Mouse (Mus musculus): ENCODE data around the gene Nhsl2. TPM values are rescaled to one million over a fixed set of nuclear protein-coding genes. Genes with fewer than 3 reads are reported as not detected.
"Not testable (repeated sequence)": the region's sequence is repeated elsewhere in the genome, so short reads cannot be mapped to it uniquely, and the experiment has no call there.

Nhsl2 gene
- polyA plus RNA-seq, 1 experiment = 0.81 TPM

DNA sequence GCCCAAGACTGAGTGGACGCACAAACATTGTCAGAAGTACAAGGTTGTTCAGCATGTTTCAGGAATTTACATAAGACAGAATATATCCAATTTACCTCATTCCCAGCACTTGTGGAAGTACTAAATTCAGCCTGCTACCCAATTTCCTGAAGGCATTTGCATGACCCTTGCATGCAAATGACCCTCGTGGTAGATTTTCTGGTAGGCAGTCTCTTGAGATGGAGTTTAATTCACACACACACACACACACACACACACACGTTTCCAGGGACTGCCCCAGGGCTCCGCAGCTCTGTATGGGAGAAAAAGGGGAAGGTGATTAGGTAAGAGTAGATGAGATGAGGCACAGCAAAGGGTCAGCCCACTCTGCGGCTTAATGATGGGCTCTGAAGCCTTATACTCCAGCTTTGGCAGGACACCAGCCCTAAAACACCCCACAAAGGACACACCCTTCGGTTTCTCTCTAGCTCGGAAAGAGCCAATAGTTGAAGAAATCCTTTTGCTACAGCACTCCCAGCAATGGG lies 245.3 kb downstream of the Nhsl2 start:
- H3K36me3 ChIP-seq (ENCODE audit: control insufficient read depth, insufficient read depth, low read length) = no peaks in the 10 kb centered on the region
- H3K27ac ChIP-seq (ENCODE audit: control insufficient read depth, insufficient read depth, low read length) = no peak overlapping the region
- no peak overlapping the region for H3K4me3 ChIP-seq (ENCODE audit: control insufficient read depth, insufficient read depth, low read length)
- H3K4me1 ChIP-seq (replicated peaks; ENCODE audit: control insufficient read depth, insufficient read depth, low read length) = no peaks in the 10 kb centered on the region
- no peak for TF ChIP-seq POLR2A (IDR thresholded peaks at IDR 0.05; ENCODE audit: control insufficient read depth, extremely low read depth, insufficient read depth, low read length, poor library complexity)
- TF ChIP-seq CTCF (IDR thresholded peaks at IDR 0.05; ENCODE audit: borderline replicate concordance, control insufficient read depth, extremely low read depth, insufficient read depth, low read length, poor library complexity) = no peak
- no peaks in the 10 kb centered on the region for H3K27me3 ChIP-seq (ENCODE audit: control insufficient read depth, insufficient read depth, low read length)
- DNase-seq = no peak
- WGBS = 40% methylated on average over 7 of the region's 7 CpGs

DNA sequence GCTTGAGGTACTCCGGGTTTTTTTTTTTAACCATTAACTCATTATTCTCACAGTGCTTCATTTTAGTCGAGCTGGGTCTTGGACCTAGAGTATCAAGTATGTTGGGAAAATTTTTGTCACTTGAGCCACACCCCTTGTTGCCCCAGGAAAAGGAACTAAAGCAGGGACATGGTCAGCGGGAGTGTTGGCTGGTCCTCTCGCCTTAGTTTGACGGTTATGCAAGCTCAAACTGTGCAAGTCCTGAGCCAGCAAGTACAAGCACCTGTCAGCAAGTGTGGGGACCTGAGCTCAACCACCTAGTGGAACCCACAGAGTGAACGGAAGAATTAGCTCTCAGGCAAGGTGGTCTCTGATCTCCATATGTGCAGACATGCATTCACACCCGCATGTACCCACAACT lies 252.7 kb downstream of the Nhsl2 start:
- no peak overlapping the region for H3K27ac ChIP-seq (ENCODE audit: control insufficient read depth, insufficient read depth, low read length)
- TF ChIP-seq CTCF (IDR thresholded peaks at IDR 0.05; ENCODE audit: borderline replicate concordance, control insufficient read depth, extremely low read depth, insufficient read depth, low read length, poor library complexity) (no peak), POLR2A (IDR thresholded peaks at IDR 0.05; ENCODE audit: control insufficient read depth, extremely low read depth, insufficient read depth, low read length, poor library complexity) (no peak)
- H3K36me3 ChIP-seq (ENCODE audit: control insufficient read depth, insufficient read depth, low read length) = no peaks in the 10 kb centered on the region
- DNase-seq = no peak
- no peaks in the 10 kb centered on the region for H3K27me3 ChIP-seq (ENCODE audit: control insufficient read depth, insufficient read depth, low read length)
- no peaks in the 10 kb centered on the region for H3K4me1 ChIP-seq (replicated peaks; ENCODE audit: control insufficient read depth, insufficient read depth, low read length)
- H3K4me3 ChIP-seq (ENCODE audit: control insufficient read depth, insufficient read depth, low read length) = no peak overlapping the region
- WGBS = 42% methylated on average over 7 of the region's 7 CpGs

DNA sequence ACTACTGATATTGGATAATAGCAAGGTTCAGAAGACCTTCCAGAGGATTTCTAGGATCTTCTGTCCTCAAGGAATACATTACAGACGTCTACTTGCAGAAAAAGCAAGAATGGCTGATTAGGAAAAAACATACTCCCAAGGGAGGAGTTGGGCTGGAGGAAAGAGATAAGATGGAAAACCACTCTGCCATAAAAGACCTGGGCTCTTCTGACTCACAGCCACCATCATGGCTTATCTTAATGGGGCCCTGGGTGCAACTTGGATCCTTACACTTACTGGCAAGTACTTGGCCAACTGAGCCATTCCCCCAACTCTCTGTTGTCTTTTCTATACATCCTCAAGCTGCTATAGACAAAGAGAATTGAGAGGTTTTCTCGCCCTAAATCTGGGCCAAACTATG lies 254.6 kb downstream of the Nhsl2 start:
- 90% methylated on average over 2 of the region's 2 CpGs for WGBS

DNA sequence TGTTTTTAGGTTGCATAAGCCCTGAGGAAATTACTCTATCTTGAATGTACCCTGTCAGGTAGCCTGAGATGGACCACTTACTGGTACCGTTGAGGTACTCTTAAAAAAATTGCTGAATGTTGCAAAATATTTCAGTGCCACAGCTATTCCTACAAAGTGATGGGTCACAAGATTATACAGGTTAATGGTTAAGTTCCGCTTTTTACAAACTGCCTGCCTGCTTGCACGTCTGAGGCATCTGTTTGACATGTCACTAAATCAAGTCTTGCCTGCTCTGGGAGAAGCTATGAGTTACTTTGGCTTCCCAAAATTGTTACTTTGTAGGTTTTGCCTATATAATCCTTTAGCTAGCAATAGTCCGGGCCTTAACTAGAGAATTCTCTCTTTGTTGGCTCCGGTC lies 260.2 kb downstream of the Nhsl2 start:
- not testable (repeated sequence) for H3K4me1 ChIP-seq (replicated peaks; ENCODE audit: control insufficient read depth, insufficient read depth, low read length); H3K36me3 ChIP-seq (ENCODE audit: control insufficient read depth, insufficient read depth, low read length); DNase-seq; H3K4me3 ChIP-seq (ENCODE audit: control insufficient read depth, insufficient read depth, low read length); H3K27me3 ChIP-seq (ENCODE audit: control insufficient read depth, insufficient read depth, low read length); H3K27ac ChIP-seq (ENCODE audit: control insufficient read depth, insufficient read depth, low read length)
- 37% methylated on average over 5 of the region's 5 CpGs for WGBS

More for the DNA sequence above, 254.6 kb downstream of the Nhsl2 start:
- not testable (repeated sequence) for DNase-seq; H3K4me3 ChIP-seq (ENCODE audit: control insufficient read depth, insufficient read depth, low read length); H3K4me1 ChIP-seq (replicated peaks; ENCODE audit: control insufficient read depth, insufficient read depth, low read length); H3K27me3 ChIP-seq (ENCODE audit: control insufficient read depth, insufficient read depth, low read length); H3K36me3 ChIP-seq (ENCODE audit: control insufficient read depth, insufficient read depth, low read length); H3K27ac ChIP-seq (ENCODE audit: control insufficient read depth, insufficient read depth, low read length)

DNA sequence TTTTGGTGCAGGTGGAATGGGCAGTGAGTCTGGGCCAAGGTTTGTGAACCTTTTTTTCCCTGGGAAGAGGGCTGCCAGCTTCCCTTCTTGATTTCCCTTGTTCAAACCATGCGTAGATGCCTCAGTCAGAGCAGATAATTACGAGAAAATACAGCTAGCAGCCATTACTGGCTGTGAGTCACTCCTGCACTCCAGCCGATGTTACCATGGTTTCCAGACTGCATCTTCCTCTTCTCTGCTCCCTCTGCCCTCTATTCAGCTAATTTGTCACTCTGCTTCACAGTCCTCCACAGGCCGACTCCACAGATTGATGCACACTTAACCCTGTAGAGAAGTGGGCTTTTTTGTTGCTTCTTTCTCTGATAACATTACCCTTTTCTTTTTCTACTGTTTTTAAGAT lies 266.5 kb downstream of the Nhsl2 start:
- peaks cover 3% of the 10 kb centered on the region; the same call in 1 of the 2 replicates for H3K4me1 ChIP-seq (replicated peaks; ENCODE audit: control insufficient read depth, insufficient read depth, low read length)
- no peak overlapping the region for H3K27ac ChIP-seq (ENCODE audit: control insufficient read depth, insufficient read depth, low read length)
- H3K4me3 ChIP-seq (ENCODE audit: control insufficient read depth, insufficient read depth, low read length) = no peak overlapping the region
- no peak for TF ChIP-seq CTCF (IDR thresholded peaks at IDR 0.05; ENCODE audit: borderline replicate concordance, control insufficient read depth, extremely low read depth, insufficient read depth, low read length, poor library complexity)
- no peak for DNase-seq
- no peaks in the 10 kb centered on the region for H3K27me3 ChIP-seq (ENCODE audit: control insufficient read depth, insufficient read depth, low read length)
- no peaks in the 10 kb centered on the region for H3K36me3 ChIP-seq (ENCODE audit: control insufficient read depth, insufficient read depth, low read length)
- 24% methylated on average over 4 of the region's 4 CpGs for WGBS

DNA sequence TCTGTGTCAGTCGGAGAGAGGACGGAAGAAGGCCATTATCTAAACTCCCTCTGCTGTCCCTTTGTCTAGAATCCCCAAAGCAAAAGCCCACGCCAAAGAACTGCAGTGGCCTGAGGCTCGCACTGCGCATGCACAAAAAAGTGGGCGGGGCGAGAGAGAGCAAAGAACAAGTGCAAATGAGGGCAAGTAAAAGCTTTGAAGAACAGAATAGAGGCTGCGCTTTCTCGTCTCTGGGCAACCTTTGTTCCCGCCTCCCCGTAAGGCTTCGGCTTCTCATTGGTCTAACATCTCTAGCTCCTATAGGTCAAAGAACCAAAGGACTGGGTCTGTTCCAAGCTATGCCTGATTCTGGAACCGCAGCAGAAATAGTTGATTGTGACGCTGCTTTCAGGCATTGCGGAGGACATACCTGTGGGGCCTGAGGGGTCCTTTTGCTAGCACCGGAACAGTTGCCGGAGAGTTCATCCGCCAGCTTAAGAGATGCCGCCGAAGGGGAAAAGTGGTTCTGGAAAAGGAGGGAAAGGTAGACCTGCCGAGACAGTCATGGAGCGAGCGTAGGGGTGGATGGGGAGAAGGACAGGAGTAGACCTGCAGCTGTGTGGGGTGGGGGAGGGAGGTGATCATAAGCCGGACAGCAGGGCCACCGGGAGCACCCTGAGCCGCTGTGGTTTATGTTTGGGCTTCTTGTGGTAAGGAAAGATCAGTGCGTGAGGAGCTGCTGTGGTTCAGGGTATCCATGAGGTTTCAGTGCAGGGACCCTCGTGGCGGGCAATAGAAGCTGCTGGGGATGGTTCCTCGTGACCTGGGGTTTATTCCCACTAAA lies 270.1 kb downstream of the Nhsl2 start, which contains the start of gene Pin4:
Pin4 (plus strand) TSS at position 406 of the 823 bp plus-strand sequence.
- Histone ChIP-seq H3K4me1 (replicated peaks; ENCODE audit: control insufficient read depth, insufficient read depth, low read length) (peaks cover 3% of the 10 kb centered on the region; the same call in 1 of the 2 replicates), H3K27ac (ENCODE audit: control insufficient read depth, insufficient read depth, low read length) (0 out of 2 replicates have a peak within 1 kb of the TSS, but pooled peaks have one; percentile 7), H3K36me3 (ENCODE audit: control insufficient read depth, insufficient read depth, low read length) (no peaks in the 10 kb centered on the region), H3K4me3 (ENCODE audit: control insufficient read depth, insufficient read depth, low read length) (peak within 1 kb of the TSS; percentile 97), H3K27me3 (ENCODE audit: control insufficient read depth, insufficient read depth, low read length) (no peaks in the 10 kb centered on the region)
- DNase-seq = peak; percentile 90
- 3% methylated on average over 30 of the region's 30 CpGs for WGBS
- TF ChIP-seq POLR2A (IDR thresholded peaks at IDR 0.05; ENCODE audit: control insufficient read depth, extremely low read depth, insufficient read depth, low read length, poor library complexity) = no peak
- TF ChIP-seq CTCF (IDR thresholded peaks at IDR 0.05; ENCODE audit: borderline replicate concordance, control insufficient read depth, extremely low read depth, insufficient read depth, low read length, poor library complexity) = no peak

DNA sequence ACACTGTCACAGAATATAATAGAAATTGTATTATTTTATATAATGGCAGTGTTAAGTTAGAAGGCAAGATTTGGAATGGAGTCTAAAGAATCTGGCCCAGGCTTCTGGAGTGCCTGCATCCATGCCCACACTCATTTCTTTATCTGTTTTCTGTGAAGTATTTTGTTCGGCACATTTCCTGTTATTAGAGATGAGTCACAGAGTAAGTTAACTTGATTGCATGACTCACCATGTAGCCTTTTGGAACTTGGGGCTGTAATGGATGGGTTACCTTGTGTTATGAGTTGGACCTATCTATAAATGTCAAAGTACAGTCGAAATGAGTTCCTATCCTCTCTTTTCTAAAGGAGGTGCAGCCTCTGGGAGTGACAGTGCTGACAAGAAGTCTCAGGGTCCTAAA lies 272.1 kb downstream of the Nhsl2 start:
- Histone ChIP-seq H3K36me3 (ENCODE audit: control insufficient read depth, insufficient read depth, low read length) (peaks cover 3% of the 10 kb centered on the region; the same call in 1 of the 2 replicates), H3K4me1 (replicated peaks; ENCODE audit: control insufficient read depth, insufficient read depth, low read length) (peaks cover 3% of the 10 kb centered on the region; the same call in 1 of the 2 replicates), H3K4me3 (ENCODE audit: control insufficient read depth, insufficient read depth, low read length) (no peak overlapping the region), H3K27ac (ENCODE audit: control insufficient read depth, insufficient read depth, low read length) (no peak overlapping the region), H3K27me3 (ENCODE audit: control insufficient read depth, insufficient read depth, low read length) (no peaks in the 10 kb centered on the region)
- DNase-seq = no peak
- 98% methylated on average over 2 of the region's 2 CpGs for WGBS
- TF ChIP-seq CTCF (IDR thresholded peaks at IDR 0.05; ENCODE audit: borderline replicate concordance, control insufficient read depth, extremely low read depth, insufficient read depth, low read length, poor library complexity) (no peak), POLR2A (IDR thresholded peaks at IDR 0.05; ENCODE audit: control insufficient read depth, extremely low read depth, insufficient read depth, low read length, poor library complexity) (no peak)
